Mouse (Mus musculus) induced T-regulatory cell, adult 2 months (primary cell): ENCODE results near the gene Zfhx3.

ENCODE experiments used
- DNase-seq: peaks from one replicate; pipeline ENCODE4 v3.0.0-alpha.2; 2012; ENCODE audit warnings: low read depth

Gene Zfhx3

DNA sequence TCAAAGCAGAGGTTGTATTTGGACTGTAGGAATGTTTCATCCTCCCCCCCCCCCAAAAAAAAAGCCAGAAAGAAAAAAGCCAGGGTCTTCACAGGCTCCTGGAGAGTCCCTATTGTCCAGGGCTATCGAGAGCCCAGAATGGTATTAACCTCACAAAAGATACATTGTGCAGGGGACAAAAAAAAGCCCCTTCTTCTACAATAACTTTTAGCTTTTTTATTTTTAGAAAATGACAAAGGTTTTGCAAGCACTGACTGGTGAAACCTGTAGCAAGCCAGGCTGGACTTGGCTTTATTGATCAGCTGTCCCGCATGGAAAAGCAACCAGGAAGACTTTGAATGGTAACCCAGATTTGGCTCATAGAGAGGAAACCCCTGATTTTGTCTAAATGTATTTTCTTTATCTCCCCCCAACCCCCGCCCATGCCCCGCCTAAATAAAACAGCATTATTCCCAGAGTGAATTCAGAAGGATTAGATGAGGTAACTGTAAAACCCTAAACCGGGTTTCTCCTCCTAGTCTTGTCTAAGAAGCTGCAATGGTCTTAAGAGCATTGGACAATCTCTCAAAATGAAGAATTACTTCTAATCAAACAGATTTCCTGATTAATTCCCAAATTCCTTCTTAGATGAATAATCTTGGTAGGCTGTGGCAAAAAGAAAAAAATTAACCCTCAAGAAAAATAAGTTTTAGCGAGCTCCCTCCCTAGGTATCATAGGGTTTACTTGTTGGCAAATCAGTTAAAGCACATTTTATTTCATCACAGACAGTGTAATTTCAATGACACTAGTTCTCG is 759.1 kb downstream of the Zfhx3 start:
- DNase-seq: no peak

DNA sequence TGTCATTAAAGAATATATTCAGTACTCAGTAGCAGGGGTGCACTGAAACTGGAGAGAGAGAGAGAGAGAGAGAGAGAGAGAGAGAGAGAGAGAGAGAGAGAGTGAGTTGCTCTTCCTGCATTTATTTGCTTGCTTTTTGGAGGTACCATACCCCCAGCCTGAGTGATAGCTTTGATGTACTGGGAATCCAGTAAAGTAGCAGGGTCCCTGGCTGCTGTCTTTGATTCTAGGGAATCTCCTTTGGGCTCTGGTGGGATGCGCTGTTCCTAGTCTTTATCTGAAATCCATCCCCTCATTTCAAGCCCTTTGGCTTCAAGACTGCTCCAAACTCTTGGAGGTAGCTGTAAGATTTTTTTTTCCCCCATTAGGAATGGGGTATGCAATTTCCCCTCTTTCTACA is 759.8 kb downstream of the Zfhx3 start:
- DNase-seq: no peak

DNA sequence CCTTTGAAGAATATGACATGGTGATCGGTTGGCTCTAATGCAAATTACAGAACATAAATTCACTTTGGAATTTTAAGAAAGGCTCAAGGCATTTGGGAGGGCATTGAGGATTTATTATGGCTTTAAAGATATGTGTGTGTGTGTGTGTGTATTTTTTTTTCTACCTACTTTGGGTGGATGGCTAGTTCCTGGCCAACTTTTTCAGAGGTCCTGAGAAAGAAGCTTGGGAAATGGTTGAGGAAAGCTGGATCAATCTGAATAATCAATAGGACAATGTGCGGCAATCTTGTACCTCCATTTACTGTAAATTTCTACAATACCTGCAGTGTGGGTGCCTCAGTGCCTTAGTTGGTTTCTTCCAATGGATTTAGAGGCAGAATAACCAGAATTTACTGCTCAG is 763.3 kb downstream of the Zfhx3 start:
- DNase-seq: no peak

DNA sequence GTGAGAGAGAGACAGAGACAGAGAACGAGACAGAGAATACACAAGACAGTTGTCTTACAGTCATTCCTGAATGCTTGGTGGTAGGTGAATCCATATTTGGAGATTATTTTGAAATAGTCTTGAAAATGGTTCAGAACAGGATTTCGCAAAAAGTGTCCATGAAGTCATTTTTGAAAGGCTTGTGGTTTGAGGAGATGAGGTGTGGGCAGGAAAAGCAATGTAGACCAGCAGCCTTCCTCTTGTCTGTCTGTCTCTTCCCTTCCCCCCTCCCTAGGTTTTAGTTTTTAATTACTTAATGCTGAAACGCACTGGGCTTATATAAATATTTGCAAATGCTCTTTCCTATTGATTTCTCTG is 764.0 kb downstream of the Zfhx3 start:
- no peak for DNase-seq

DNA sequence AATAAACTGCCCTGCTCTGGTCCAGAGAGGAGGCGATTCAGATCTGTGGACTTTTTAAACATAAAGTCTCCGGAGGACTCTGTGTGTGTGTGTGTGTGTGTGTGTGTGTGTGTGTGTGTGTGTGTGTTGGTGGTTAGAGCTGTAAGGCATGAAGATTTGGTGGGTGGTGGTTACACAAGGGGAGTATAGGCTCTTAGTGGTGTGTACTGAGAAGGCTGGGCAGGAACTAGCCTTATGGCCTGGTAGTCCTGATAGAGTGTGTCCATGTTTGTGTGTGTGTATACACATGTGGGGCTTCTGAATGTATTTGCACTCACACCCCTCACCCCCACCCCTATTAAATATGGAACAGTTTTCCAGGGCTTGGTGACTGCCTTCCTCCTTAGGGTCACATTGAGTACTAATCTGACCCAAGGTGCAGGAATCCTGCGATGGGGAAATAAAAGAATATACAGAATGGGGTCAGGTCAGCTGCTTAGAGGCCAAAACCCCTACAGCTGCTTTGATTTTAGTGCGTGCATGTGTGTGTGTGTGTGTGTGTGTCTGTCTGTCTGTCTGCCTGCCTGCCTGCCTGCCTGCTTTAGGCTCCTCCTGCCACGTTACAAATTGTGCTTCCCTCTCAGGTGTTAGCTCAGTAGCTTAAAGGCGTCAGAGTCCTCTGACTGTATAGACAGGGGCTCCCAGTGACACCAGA is 764.6 kb downstream of the Zfhx3 start:
- no peak for DNase-seq

DNA sequence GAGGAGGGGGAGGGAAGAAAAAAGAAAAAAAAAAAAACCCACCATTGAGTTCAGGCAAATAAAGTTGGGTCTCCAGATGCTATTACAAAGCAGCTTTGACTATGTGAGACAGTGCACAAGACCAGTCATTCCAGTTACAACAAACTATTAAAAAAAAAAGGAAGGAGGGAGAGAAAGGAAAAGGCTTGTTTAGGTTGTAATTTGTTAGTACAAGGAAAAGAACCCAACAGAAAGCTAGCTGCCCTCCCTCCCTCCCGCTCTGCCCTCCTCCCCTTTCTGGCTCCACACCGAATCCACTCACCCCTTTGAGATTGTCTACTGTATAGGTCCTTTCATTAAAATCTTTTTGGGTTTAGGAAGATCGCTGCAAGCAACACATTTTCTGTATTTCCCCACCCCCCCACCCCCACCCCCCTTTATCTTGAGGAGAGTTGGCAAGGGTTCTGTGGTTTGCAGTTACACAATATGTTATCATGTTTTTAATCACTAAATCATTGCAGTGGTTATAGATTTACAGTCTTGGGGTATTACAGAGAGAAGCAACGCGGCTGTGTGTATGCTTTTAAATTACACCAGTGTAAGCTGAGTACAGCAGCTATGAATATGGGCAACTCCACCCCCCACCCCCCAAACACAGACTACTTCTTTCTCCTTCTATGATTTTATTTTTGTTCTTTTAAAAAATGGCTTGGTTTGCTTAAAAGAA is 765.3 kb downstream of the Zfhx3 start:
- no peak for DNase-seq

DNA sequence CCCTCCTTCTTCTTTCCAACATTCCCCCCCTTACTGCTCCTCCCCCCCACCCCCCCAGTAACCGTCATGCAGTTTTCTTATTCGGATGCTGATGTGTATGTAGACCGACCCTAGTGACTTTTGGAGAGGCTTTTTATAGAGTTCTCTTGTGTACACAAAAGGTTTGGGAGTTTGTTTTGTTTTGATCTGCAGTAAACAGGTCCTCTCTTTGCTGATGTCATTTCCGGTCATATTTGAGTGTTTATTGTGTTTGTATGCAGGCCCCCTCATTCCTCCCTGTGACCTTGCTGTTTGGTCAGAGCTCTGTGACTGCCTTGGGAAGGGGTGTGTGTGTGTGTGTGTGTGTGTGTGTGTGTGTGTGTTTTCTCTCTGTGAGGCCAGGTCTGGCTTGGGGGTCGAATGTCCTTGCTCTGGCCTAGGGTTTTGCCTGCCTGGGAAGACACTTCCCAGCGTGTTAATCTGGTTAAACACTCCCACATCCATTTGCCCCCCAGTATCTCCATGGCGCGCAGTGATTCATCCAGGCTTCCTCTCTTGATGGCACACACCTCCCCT is 766.5 kb downstream of the Zfhx3 start:
- no peak for DNase-seq

DNA sequence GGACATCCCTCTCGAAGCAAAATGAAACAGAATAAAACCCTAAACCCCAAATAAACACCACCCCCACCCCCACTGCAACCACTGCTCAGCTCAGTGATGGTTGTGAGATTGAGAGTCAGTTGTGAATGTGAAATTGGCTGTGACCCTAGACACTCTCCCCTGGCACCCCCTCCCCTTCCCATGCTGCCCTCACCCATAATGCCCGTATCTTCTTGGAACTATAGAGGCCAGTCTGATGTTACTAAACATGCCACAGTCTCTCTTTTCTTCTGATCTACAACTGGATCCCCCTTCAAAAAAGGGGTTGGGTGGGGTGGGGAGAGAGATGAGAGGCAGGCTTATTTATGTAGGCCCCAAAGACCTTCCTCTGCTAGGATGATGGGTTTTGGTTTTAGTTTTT is 767.0 kb downstream of the Zfhx3 start:
- DNase-seq: no peak

DNA sequence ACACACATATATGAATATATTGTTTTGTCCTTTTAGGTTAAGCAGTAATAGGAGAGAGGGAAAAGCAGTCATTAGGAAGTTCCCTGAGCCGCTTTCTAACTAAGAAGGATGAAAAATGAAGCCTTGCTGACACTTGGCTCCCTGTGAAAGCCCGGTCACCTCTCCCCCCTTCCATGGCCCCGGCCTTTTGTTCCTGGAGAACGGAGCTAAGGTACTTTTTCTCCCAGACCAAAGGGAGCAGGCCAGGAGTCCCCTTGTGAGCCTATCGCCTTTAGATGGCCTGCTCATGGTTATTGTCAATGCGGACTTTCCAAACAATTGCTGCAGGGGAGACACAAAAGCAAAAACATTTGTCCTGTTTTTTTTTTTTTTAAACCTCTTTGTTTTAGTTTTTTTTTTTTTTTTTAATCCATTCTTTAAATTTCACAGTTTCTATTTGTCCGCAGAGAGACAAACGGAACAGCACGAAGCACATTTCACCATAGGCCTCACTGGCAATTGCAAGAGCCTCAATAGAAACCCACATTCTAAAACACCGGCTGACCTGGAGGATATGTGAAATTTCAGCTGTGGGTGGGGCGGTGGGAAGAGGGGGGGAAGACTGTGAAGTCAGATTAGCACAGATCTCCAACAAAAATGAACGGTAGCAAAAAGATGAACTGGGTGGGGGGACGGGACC is 767.6 kb downstream of the Zfhx3 start:
- no peak for DNase-seq

DNA sequence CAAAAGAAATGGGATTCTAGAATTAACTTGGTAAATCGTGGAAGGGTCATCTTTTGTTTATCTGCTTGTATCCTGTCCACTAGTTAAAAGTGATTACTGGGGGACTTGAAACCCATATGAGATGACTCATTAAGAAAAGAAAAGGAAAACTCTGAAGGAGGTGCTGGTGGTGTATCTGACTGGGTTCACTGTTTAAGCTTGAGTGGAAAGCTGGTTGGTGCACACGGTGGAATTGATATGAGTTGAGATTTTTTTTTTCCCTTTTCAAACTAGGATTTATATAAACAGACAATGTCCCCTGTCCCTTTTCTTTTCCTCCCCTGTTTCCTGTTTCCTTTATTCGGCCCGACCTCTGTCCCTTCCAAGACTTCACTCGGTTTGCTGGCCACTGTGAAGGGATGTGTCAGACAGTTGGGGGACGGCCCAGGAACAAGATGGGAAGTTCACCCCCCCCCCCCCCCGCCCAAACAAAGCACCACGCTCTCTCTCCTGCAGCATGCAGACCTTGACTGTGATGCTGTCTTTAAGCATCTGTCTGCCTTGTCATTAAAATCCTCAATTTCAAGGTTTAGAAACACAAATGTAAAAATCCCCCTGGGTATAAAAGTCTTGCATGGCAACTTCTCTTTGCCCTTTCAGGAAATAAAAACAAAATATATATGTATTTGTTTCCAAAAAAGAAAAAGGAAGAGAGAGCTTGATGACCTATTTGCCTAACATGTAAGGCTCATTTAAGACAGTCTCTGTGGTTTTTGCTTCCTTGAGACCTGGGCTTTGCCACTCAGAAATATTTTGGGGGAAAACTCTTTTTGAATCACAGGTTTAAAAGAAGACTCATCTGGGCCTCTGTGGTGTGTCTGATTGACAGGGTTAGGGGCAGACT is 768.4 kb downstream of the Zfhx3 start:
- no peak for DNase-seq

DNA sequence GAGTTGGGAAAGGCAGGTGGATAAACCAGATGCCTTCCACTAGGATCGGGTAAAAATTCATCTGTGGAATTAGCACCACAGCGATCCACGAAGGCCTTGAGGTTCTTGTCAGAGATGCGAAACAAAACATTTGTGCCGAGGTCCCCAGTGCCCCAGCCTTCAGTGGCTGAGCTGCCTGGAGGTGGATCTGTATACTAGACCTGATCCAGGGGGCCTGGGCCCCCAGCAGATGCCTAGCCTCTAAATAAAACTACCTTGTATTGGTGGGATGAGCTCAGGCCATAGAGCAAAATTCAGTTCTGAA is 769.0 kb downstream of the Zfhx3 start:
- no peak for DNase-seq

DNA sequence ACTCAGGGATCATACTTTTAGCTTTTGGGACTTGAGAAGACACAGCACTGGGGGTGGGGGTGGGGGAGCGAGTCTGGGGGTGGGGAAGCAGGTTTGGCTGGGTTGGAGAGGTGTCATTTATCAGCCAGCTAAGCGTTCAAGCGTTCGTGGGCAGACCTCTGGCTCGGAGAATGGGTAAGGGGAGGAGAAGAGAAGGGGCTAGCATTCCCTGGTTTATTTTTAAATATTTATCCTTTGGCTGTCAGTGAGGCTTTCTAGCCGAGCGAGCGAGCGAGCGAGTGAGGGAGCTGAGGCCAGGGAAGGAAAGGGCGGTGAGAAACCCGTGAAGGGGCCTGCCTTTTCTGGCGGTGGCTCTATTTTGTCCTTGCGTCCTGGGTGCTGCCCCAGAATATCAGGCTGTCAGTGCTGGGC is 769.6 kb downstream of the Zfhx3 start:
- DNase-seq: no peak

DNA sequence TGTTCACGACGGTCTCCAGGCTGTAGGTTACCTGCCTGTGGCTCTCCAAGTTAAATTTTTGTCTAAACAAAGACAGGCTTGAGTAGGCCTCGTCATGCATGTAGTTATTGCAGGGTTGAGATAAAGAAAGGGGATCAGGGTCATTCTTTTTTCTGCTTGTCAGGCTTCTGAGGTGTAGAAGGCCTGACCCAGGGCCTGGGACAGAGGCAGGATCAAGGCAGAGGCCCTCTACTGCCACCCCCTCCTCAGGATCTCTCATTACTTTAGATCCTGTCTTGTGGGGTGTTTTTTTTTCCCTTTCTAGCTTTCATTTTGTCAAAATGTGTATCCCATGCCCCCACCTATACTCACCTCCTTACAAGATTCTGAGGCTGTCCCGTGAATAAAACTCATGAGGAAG is 770.2 kb downstream of the Zfhx3 start:
- DNase-seq: no peak

DNA sequence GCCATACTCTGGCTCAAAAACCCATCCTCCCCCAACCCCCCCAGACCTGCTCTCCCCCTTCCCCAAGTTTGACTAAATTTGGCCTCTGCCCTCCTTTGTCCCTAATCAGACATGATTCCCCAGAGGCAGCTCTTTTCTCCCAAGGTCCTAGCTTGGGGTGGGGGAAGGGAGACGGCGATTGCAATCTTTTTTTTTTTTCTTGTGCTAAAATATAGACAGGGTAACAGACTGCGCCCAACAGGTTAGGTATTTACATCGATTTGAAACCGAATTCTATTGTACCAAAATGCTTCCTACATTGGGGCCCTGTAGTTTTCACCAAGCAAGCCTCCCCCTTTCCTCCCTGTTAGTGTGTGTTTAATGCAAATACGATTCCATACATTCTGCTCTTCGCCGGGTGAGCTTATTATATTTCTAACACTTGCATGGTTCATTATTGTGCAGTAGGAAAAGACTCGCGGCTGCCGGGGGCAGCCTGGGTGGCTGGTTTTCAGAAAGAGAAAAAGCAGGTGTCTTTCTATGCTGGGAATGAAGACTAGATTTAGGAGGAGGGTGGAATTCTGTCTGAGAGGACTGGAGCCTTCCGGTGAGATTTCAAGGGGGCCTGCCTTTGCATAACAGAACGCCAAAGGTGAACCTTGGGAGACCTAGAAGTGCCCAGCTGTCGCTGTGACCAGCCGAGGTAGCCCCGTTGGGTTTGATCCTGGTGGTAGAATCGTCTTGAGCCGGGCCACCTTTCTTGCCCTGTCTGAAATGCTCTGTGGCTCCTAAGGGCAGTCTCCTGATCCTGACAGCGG is 771.1 kb downstream of the Zfhx3 start:
- DNase-seq: no peak

DNA sequence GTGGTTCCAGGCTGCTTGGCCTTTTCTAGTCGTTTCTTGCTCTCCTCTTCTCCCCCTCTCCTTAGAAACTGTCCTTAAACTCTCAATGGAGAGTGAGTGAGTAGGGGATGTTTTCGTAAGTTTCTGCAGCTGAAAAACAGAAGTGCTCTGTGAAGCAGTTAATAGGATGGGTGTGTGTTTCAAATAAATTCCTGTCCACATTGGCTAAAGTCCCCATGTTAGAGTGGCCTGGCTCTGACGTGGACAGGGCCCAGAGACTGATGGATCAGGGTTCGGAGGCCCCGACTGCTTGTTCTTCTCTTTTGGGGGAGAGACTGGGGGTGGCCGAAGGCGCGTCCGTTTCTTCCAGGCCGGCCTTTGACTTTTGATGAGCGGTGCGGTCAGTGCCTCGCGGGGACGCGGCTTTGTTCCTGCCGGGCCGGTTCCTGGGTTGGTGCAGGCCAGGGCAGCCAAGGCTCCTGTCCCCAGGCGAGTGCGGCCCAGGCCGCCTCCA is 771.7 kb downstream of the Zfhx3 start:
- DNase-seq: no peak

DNA sequence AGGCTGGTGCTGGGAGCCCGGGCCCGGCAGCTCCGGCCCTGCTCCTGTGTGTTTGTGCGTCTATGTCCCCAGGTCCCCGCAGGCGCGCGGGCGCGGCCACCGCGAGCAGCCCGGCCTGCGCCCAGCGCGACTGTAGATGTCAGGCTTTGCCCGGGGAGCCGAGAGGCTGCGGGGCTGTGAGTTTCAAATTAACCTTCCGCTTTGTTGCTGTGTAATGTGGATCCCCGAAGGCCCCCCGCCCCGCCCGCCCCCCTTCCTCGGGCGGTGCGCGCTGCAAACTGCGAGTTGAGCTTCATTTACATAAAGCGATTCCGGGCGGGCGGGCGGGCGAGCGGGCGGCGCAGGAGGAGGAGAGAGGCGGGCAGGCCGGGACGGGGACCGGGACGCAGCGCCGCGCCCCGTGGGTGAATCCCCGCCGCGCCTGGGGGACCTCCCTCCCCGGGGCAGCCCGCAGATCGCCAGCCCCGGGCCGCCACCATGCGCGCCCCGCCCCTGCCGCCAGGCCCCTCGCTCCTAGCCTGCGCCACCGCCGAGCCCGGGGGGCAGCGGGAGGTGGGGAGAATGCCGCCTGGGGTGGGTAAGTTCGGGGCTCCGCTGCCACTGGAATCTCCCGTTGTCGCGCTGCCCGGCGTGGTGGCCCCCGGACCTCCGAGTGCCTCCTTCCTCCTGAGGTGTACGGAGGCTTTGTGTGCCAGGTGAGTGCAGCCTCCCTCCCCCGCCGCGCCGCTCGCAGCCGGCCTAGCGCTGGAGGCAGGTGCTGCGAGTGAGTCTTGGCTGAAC is 772.4 kb downstream of the Zfhx3 start:
- no peak for DNase-seq

DNA sequence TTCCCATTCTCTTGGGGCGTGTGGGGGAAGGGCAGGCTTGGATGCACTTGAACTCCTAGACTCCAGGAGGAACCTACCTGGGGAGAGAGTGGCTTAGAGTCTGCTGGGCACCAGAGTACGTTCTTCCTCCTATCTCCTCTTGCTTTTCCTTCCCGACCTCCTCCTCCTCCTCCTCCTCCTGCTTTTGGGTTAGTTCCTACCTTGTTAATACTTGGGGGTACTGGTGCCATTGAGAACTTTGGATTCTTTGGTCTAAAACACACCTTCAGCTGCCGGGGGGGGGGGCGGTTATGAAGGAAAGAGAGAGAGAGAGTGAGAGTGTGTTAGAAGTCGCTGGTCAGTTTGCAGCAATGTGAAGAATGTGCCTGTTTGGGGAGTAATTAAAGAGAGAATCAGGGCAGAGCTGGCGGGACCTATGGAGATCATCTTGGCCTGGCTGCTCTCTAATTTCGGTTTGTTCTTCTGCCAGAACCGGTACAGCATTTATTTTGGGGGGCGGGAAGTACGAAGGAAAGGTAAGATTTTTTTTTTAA is 773.0 kb downstream of the Zfhx3 start:
- no peak for DNase-seq

DNA sequence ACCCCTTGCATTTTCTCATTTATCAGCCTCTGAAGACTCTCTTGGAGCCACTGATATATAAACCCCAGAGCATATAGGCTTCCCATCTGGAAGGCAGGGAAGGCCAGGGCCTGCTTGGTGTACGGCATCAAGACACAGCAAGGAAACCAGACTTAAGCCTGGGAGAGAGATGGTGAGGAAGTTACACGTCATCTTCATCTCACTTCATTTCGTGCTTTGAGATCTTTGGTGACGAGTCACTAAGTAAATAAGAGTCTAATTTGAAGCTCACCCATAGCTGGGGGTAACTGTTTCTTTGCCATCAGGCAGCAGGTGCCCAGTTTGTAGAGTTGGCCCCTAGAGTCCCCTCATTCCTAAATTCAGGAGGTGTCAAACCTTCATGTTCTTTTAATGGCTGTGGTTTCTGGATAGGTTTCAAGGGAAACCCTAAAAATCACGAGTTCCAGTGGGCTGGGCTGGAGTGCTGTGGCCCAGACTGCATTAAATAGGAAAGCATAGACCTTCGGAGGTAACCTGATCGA is 773.9 kb downstream of the Zfhx3 start:
- DNase-seq: no peak

DNA sequence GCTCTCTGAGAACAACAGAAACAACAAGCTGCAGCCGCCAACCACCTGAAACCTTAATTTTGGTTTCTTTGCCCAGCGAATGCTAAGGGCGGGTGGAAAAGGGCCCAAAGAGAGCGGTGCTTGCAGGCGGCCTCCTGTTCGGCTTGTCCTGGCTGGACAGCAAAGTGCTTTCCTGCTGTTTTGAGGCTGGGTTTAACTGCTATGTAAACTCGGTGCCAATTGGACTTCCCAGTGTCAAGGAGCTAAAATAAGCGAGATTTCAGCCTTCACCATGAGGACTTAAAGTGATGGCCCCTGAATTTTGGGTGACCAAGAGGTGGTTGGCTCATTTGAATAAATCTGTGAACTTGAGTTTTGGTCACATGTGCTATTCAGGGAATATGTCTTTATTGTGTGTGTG is 775.1 kb downstream of the Zfhx3 start:
- DNase-seq: no peak
